Mouse (Mus musculus) MEL (cell line): Measurements from ENCODE around the gene Glra1. TPM values are rescaled to one million over a fixed set of nuclear protein-coding genes. Genes with fewer than 3 reads are reported as not detected.
"Not testable (repeated sequence)": the region's sequence is repeated elsewhere in the genome, so short reads cannot be mapped to it uniquely, and the experiment has no call there.

ENCODE experiments used
- DNase-seq: peaks from one replicate; pipeline ENCODE4 v3.0.0; 2011; ENCODE audit warnings: low read depth, low spot score
- H3K27ac ChIP-seq: 2 replicates; pipeline ENCODE4 v1.5.1; 2012; ENCODE audit warnings: low read depth, mild to moderate bottlenecking, control low read depth, low read length, moderate library complexity; ENCODE audit not compliant: control insufficient read depth
- H3K27me3 ChIP-seq, 2 experiments: fragments of 150-350 bp in 1 of 2; sonication (generic) in 1 of 2; 2 replicates each; pipeline ENCODE4 v1.6.1; 2012; ENCODE audit warnings: low read length in 2 of 2, mild to moderate bottlenecking in 2 of 2, improper control_type of control experiment in 1 of 2, moderate library complexity in 1 of 2; ENCODE audit not compliant: insufficient read depth in 2 of 2, control insufficient read depth in 1 of 2
- H3K36me3 ChIP-seq, 2 experiments: 2 replicates each; pipeline ENCODE4 v1.6.1; 2012 to 2014; ENCODE audit warnings: low read length in 2 of 2, improper control_type of control experiment in 1 of 2, inconsistent platforms in 1 of 2, mild to moderate bottlenecking in 1 of 2; ENCODE audit not compliant: insufficient read depth in 2 of 2, control insufficient read depth in 1 of 2
- H3K4me1 ChIP-seq, 2 experiments: fragments of 150-350 bp in 1 of 2; sonication (generic) in 1 of 2; 2 replicates each; pipeline ENCODE4 v1.6.1; 2012; ENCODE audit warnings: low read length in 2 of 2, improper control_type of control experiment in 1 of 2, mild to moderate bottlenecking in 1 of 2; ENCODE audit not compliant: insufficient read depth in 2 of 2, control insufficient read depth in 1 of 2
- H3K4me3 ChIP-seq, 2 experiments: fragments of 150-350 bp in 1 of 2; sonication (generic) in 1 of 2; 2 replicates each; pipeline ENCODE4 v1.5.1; 2012; ENCODE audit warnings: low read depth in 2 of 2, low read length in 2 of 2, mild to moderate bottlenecking in 2 of 2, moderate library complexity in 2 of 2, control low read depth in 1 of 2, improper control_type of control experiment in 1 of 2; ENCODE audit not compliant: control insufficient read depth in 1 of 2, insufficient read depth in 1 of 2
- H3K79me2 ChIP-seq: 2 replicates; pipeline ENCODE4 v1.6.1; 2012; ENCODE audit warnings: mild to moderate bottlenecking, low read length, moderate library complexity; ENCODE audit not compliant: control insufficient read depth, poor library complexity, insufficient read depth
- H3K9ac ChIP-seq: 2 replicates; pipeline ENCODE4 v1.6.1; 2012; ENCODE audit warnings: low read depth, mild to moderate bottlenecking, control low read depth, low read length, moderate library complexity; ENCODE audit not compliant: control insufficient read depth, poor library complexity, severe bottlenecking
- H3K9me3 ChIP-seq: fragments of 150-350 bp; sonication (generic); replicated peaks from 2 replicates; pipeline ENCODE4 v1.6.1; 2012; ENCODE audit warnings: mild to moderate bottlenecking, low read length, improper control_type of control experiment, moderate library complexity; ENCODE audit not compliant: insufficient read depth
- BHLHE40 ChIP-seq: IDR thresholded peaks from 2 replicates; pipeline ENCODE4 v1.6.1; 2012; ENCODE audit warnings: low read depth, mild to moderate bottlenecking, inconsistent platforms, low read length, improper control_type of control experiment, borderline replicate concordance
- CHD2 ChIP-seq: IDR thresholded peaks from 2 replicates; pipeline ENCODE4 v1.6.1; 2011; ENCODE audit warnings: low read length, improper control_type of control experiment
- E2F4 ChIP-seq: IDR thresholded peaks from 2 replicates; pipeline ENCODE4 v1.6.1; 2011; ENCODE audit warnings: low read depth, low read length, improper control_type of control experiment, borderline replicate concordance
- ELF1 ChIP-seq: IDR thresholded peaks from 2 replicates; pipeline ENCODE4 v1.6.1; 2014; ENCODE audit warnings: low read depth, mild to moderate bottlenecking, inconsistent platforms, low read length, improper control_type of control experiment, moderate library complexity
- EP300 ChIP-seq, 2 experiments: IDR thresholded peaks; 2 replicates each; pipeline ENCODE4 v1.6.1; 2011; ENCODE audit warnings: improper control_type of control experiment in 2 of 2, low read length in 2 of 2, low read depth in 1 of 2, mild to moderate bottlenecking in 1 of 2
- ETS1 ChIP-seq: IDR thresholded peaks from 2 replicates; pipeline ENCODE4 v1.6.1; 2012; ENCODE audit warnings: low read depth, mild to moderate bottlenecking, inconsistent platforms, low read length, improper control_type of control experiment, moderate library complexity
- GABPA ChIP-seq: IDR thresholded peaks from 2 replicates; pipeline ENCODE4 v1.6.1; 2012; ENCODE audit warnings: low read depth, mild to moderate bottlenecking, inconsistent platforms, low read length, improper control_type of control experiment, moderate library complexity
- GATA1 ChIP-seq: IDR thresholded peaks from 2 replicates; pipeline ENCODE4 v1.6.1; 2011; ENCODE audit warnings: low read depth, low read length, improper control_type of control experiment
- HCFC1 ChIP-seq: IDR thresholded peaks from 2 replicates; pipeline ENCODE4 v1.6.1; 2012; ENCODE audit warnings: low read depth, mild to moderate bottlenecking, inconsistent platforms, low read length, improper control_type of control experiment, moderate library complexity
- MAZ ChIP-seq: IDR thresholded peaks from 2 replicates; pipeline ENCODE4 v1.6.1; 2012; ENCODE audit warnings: low read depth, mild to moderate bottlenecking, inconsistent platforms, low read length, improper control_type of control experiment
- MEF2A ChIP-seq: IDR thresholded peaks from 2 replicates; pipeline ENCODE4 v1.6.1; 2014; ENCODE audit warnings: low read depth, mild to moderate bottlenecking, inconsistent platforms, low read length, improper control_type of control experiment; ENCODE audit not compliant: poor library complexity, insufficient replicate concordance, severe bottlenecking; ENCODE audit errors: extremely low read depth
- MYB ChIP-seq: IDR thresholded peaks from 2 replicates; pipeline ENCODE4 v1.6.1; 2011; ENCODE audit warnings: mild to moderate bottlenecking, low read depth, low read length, improper control_type of control experiment
- NELFE ChIP-seq: IDR thresholded peaks from 2 replicates; pipeline ENCODE4 v1.6.1; 2011; ENCODE audit warnings: low read depth, low read length, improper control_type of control experiment
- NRF1 ChIP-seq: IDR thresholded peaks from 2 replicates; pipeline ENCODE4 v1.6.1; 2014; ENCODE audit warnings: low read depth, mild to moderate bottlenecking, inconsistent platforms, low read length, improper control_type of control experiment, moderate library complexity; ENCODE audit not compliant: poor library complexity, insufficient read depth, severe bottlenecking
- POLR2A ChIP-seq, 2 experiments: IDR thresholded peaks; 2 replicates each; pipeline ENCODE4 v1.6.1; 2011 to 2012; ENCODE audit warnings: low read length in 2 of 2, mild to moderate bottlenecking in 2 of 2, control low read depth in 1 of 2, improper control_type of control experiment in 1 of 2, low read depth in 1 of 2, moderate library complexity in 1 of 2; ENCODE audit not compliant: control insufficient read depth in 1 of 2, insufficient read depth in 1 of 2, poor library complexity in 1 of 2
- POLR2AphosphoS2 ChIP-seq: IDR thresholded peaks from 2 replicates; pipeline ENCODE4 v1.6.1; 2011; ENCODE audit warnings: low read length, improper control_type of control experiment
- POLR2AphosphoS5 ChIP-seq: IDR thresholded peaks from 2 replicates; pipeline ENCODE4 v1.6.1; 2012; ENCODE audit warnings: low read depth, borderline replicate concordance, mild to moderate bottlenecking, inconsistent platforms, low read length, moderate library complexity, mixed read lengths
- RAD21 ChIP-seq: IDR thresholded peaks from 2 replicates; pipeline ENCODE4 v1.6.1; 2011; ENCODE audit warnings: mild to moderate bottlenecking, low read depth, low read length, improper control_type of control experiment
- RCOR1 ChIP-seq: IDR thresholded peaks from 2 replicates; pipeline ENCODE4 v1.6.1; 2012; ENCODE audit warnings: low read depth, mild to moderate bottlenecking, inconsistent platforms, low read length, improper control_type of control experiment
- TAL1 ChIP-seq: IDR thresholded peaks from 2 replicates; pipeline ENCODE4 v1.6.1; 2012; ENCODE audit warnings: mild to moderate bottlenecking, inconsistent platforms, low read length, moderate library complexity, mixed read lengths
- TBP ChIP-seq: IDR thresholded peaks from 2 replicates; pipeline ENCODE4 v1.8.0; 2011; ENCODE audit warnings: low read depth, low read length, improper control_type of control experiment
- TCF12 ChIP-seq: IDR thresholded peaks from 2 replicates; pipeline ENCODE4 v1.6.1; 2014; ENCODE audit warnings: low read depth, mild to moderate bottlenecking, inconsistent platforms, low read length, improper control_type of control experiment, moderate library complexity
- UBTF ChIP-seq: IDR thresholded peaks from 2 replicates; pipeline ENCODE4 v1.6.1; 2012; ENCODE audit warnings: low read depth, mild to moderate bottlenecking, inconsistent platforms, low read length, improper control_type of control experiment, moderate library complexity, borderline replicate concordance; ENCODE audit not compliant: insufficient read depth
- ZC3H11A ChIP-seq: IDR thresholded peaks from 2 replicates; pipeline ENCODE4 v1.6.1; 2012; ENCODE audit warnings: low read depth, mild to moderate bottlenecking, inconsistent platforms, low read length, improper control_type of control experiment
- polyA plus RNA-seq, 2 experiments: library from polyadenylated mRNA; stranded (reverse) in 1 of 2; unstranded in 1 of 2; fragments of >175 nt in 1 of 2; fragments of >200 nt in 1 of 2; gene quantifications; 2 replicates each; pipeline versions ENCODE4 v1.2.1 to v1.2.4; 2012; ENCODE audit warnings: low replicate concordance in 2 of 2, low read depth in 1 of 2; ENCODE audit not compliant: insufficient read length in 2 of 2, insufficient read depth in 1 of 2, missing spikeins in 1 of 2
- total RNA-seq: library from RNA; depleted of rRNA; stranded (reverse); fragments of 300-350 nt; gene quantifications from 2 replicates; pipeline ENCODE4 v1.2.3, GENCODE M21; 2012

The Glra1 gene
- total and polyA plus RNA-seq, 3 experiments, result not detected

GRCm38 (mm10) chr11:55633901-55634300 lies 25.9 kb upstream of the Glra1 start:
- Histone ChIP-seq H3K27me3 (no peaks in the 10 kb centered on the region), H3K4me3 (no peak overlapping the region), H3K27ac (no peak overlapping the region), H3K9ac (no peak overlapping the region), H3K9me3 (no peaks in the 10 kb centered on the region), H3K79me2 (no peaks in the 10 kb centered on the region), H3K4me1 (no peaks in the 10 kb centered on the region), H3K36me3 (no peaks in the 10 kb centered on the region)
- TF ChIP-seq POLR2AphosphoS5 (no peak), POLR2A (IDR thresholded peaks at IDR 0.05; ENCODE audit: control insufficient read depth in 1 of 2, insufficient read depth in 1 of 2, low read depth in 1 of 2, low read length in 2 of 2, poor library complexity in 1 of 2) (no peak), NELFE (no peak), TCF12 (no peak), POLR2AphosphoS2 (no peak), ELF1 (no peak), MYB (no peak)
- no peak for DNase-seq

GRCm38 (mm10) chr11:55614631-55615030 lies 6.6 kb upstream of the Glra1 start:
- not testable (repeated sequence) for H3K27ac ChIP-seq, H3K4me1 ChIP-seq, H3K9ac ChIP-seq, DNase-seq, H3K9me3 ChIP-seq, H3K79me2 ChIP-seq, H3K36me3 ChIP-seq, H3K4me3 ChIP-seq, H3K27me3 ChIP-seq

- DNase-seq, result no peak
- H3K9me3 ChIP-seq, result no peaks in the 10 kb centered on the region
- no peaks in the 10 kb centered on the region for H3K27me3 ChIP-seq
- H3K4me3 ChIP-seq, result no peak overlapping the region
- no peak overlapping the region for H3K9ac ChIP-seq
- no peaks in the 10 kb centered on the region for H3K4me1 ChIP-seq
- no peak overlapping the region for H3K27ac ChIP-seq
- H3K36me3 ChIP-seq, result no peaks in the 10 kb centered on the region
- H3K79me2 ChIP-seq, result no peaks in the 10 kb centered on the region
- TF ChIP-seq NRF1 (no peak), GABPA (no peak), TBP (no peak), CHD2 (no peak), BHLHE40 (no peak), GATA1 (no peak), UBTF (no peak), RAD21 (no peak), E2F4 (no peak), RCOR1 (no peak), ZC3H11A (no peak), MEF2A (no peak), NELFE (no peak), EP300 (IDR thresholded peaks at IDR 0.05; ENCODE audit: low read depth in 1 of 2, low read length in 2 of 2) (no peak), ETS1 (no peak), MAZ (no peak), POLR2AphosphoS5 (no peak), HCFC1 (no peak), POLR2A (IDR thresholded peaks at IDR 0.05; ENCODE audit: control insufficient read depth in 1 of 2, insufficient read depth in 1 of 2, low read depth in 1 of 2, low read length in 2 of 2, poor library complexity in 1 of 2) (no peak), TAL1 (no peak)
Measured at GRCm38 (mm10) chr11:55608524-55608920, 524 bp upstream of the Glra1 start.
